In the genomic region with DNA sequence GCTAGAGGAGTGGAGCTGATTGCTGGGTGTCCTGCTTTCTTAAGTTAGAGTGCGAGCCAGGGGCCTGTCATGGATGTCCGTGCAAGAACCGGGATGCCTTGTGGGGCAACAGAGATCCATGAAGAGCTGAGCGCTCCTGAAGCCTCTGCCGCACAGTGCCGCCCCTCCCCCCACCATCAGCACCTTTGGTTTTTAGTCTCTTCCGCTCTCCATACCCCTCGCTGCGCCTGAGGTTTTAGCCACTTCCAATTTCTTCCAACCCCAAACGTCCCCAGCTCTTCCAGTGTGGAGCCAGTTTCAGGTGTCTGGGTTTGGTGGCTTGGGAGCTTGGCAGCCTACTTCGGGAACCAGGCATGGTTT, we compare ENCODE assay signal across 9 mouse cellular contexts. TPM values are rescaled to one million over a fixed set of nuclear protein-coding genes. Genes with fewer than 3 reads are reported as not detected.
DNase-seq lines count a peak whose midpoint lies in the region; ATAC-seq and TF ChIP-seq lines count a peak whose summit lies in the region.
"Had no signal": no experiment of that assay in that cellular context is flagged by ENCODE, and none has a peak within 500 bp of the region (broad histone marks: within the 10 kb centered on the region; RNA-seq: fewer than 3 reads in every experiment).

No protein-coding gene starts in this region.

- DNase-seq in heart, postnatal 25 days (ENCODE audit: low spot score), result no peak
- DNase-seq in Muller cell, postnatal 12 days (ENCODE audit: inconsistent ontology term), result peak; percentile 23
- DNase-seq in lung, postnatal 0 days (ENCODE audit: low spot score), result no peak
- peak; percentile 10 for DNase-seq in ovary, postnatal 36 days (ENCODE audit: low spot score)
- DNase-seq in cerebellum, adult 18-20 months, result no peak

- peak overlapping the region; percentile 56 for H3K4me3 ChIP-seq in heart, embryonic 11.5 days (ENCODE audit: low read depth, low read length)
- peak overlapping the region; percentile 46 for H3K4me3 ChIP-seq in forebrain, embryonic 13.5 days
- H3K4me3 ChIP-seq in intestine, embryonic 16.5 days (ENCODE audit: low read length), result peak overlapping the region; percentile 61
- H3K4me3 ChIP-seq in lung, postnatal 0 days (ENCODE audit: low read depth, low read length), result peak overlapping the region; percentile 45

- TF ChIP-seq EP300 in lung, postnatal 0 days (IDR thresholded peaks at IDR 0.05), result no peak

- H3K36me3 ChIP-seq in heart, embryonic 11.5 days (ENCODE audit: control insufficient read depth, insufficient read depth, low read length), result no peaks in the 10 kb centered on the region
- H3K36me3 ChIP-seq in forebrain, embryonic 13.5 days (ENCODE audit: poor library complexity, severe bottlenecking), result no peaks in the 10 kb centered on the region
- no peaks in the 10 kb centered on the region for H3K36me3 ChIP-seq in intestine, embryonic 16.5 days (ENCODE audit: control insufficient read depth, insufficient read depth, low read length)
- H3K36me3 ChIP-seq in lung, postnatal 0 days (ENCODE audit: insufficient read depth, low read length), result no peaks in the 10 kb centered on the region

- H3K4me1 ChIP-seq in heart, embryonic 11.5 days (ENCODE audit: control insufficient read depth, insufficient read depth, low read length), result no peaks in the 10 kb centered on the region; the same call in 1 of the 2 replicates
- H3K4me1 ChIP-seq in forebrain, embryonic 13.5 days, result peaks cover 7% of the 10 kb centered on the region; the same call in 1 of the 2 replicates
- peaks cover 8% of the 10 kb centered on the region; the same call in 1 of the 2 replicates for H3K4me1 ChIP-seq in intestine, embryonic 16.5 days (ENCODE audit: control insufficient read depth, insufficient read depth, low read length)
- H3K4me1 ChIP-seq in lung, postnatal 0 days (ENCODE audit: insufficient read depth, low read depth, low read length), result peaks cover 11% of the 10 kb centered on the region; the same call in 1 of the 2 replicates

- H3K9ac ChIP-seq in heart, embryonic 11.5 days (ENCODE audit: low read depth, low read length), result peak overlapping the region; percentile 65; the same call in 1 of the 2 replicates
- peak overlapping the region; percentile 54 for H3K9ac ChIP-seq in forebrain, embryonic 13.5 days
- peak overlapping the region; percentile 75 for H3K9ac ChIP-seq in intestine, embryonic 16.5 days (ENCODE audit: low read depth, low read length)
- peak overlapping the region; percentile 26; the same call in 1 of the 2 replicates for H3K9ac ChIP-seq in lung, postnatal 0 days (replicated peaks; ENCODE audit: low read depth)

- no peak overlapping the region for H3K27ac ChIP-seq in heart, embryonic 11.5 days (ENCODE audit: low read depth, low read length)
- H3K27ac ChIP-seq in forebrain, embryonic 13.5 days, result no peak overlapping the region
- H3K27ac ChIP-seq in intestine, embryonic 16.5 days (ENCODE audit: low read length), result no peak overlapping the region
- H3K27ac ChIP-seq in lung, postnatal 0 days (ENCODE audit: low read length), result no peak overlapping the region

- intact Hi-C loops in heart, postnatal 25 days (cut with DNase I), result no loop called here

- no peak for TF ChIP-seq CTCF in lung, postnatal 0 days (IDR thresholded peaks at IDR 0.05)

- ATAC-seq in heart, embryonic 11.5 days (replicated peaks; ENCODE audit: insufficient number of reproducible peaks, low FRiP score, low TSS enrichment), result no peak
- peak; percentile 73; the same call in 1 of the 2 replicates for ATAC-seq in forebrain, embryonic 13.5 days
- ATAC-seq in intestine, embryonic 16.5 days, result peak; percentile 48
- peak; percentile 23; the same call in 1 of the 2 replicates for ATAC-seq in lung, postnatal 0 days
- ATAC-seq: Patski had no signal

- H3K9me3 ChIP-seq in heart, embryonic 11.5 days (replicated peaks; ENCODE audit: control insufficient read depth, low read length), result no peaks in the 10 kb centered on the region
- H3K9me3 ChIP-seq in forebrain, embryonic 13.5 days (replicated peaks), result no peaks in the 10 kb centered on the region
- H3K9me3 ChIP-seq in intestine, embryonic 16.5 days (ENCODE audit: control insufficient read depth, low read length), result no peaks in the 10 kb centered on the region
- H3K9me3 ChIP-seq in lung, postnatal 0 days (ENCODE audit: low read length), result no peaks in the 10 kb centered on the region

- H3K27me3 ChIP-seq in heart, embryonic 11.5 days (ENCODE audit: control insufficient read depth, insufficient read depth, low read length), result peaks cover 6% of the 10 kb centered on the region; the same call in 1 of the 2 replicates
- H3K27me3 ChIP-seq in forebrain, embryonic 13.5 days, result peaks cover 8% of the 10 kb centered on the region
- H3K27me3 ChIP-seq in intestine, embryonic 16.5 days (replicated peaks; ENCODE audit: control insufficient read depth, insufficient read depth, low read length), result no peaks in the 10 kb centered on the region
- H3K27me3 ChIP-seq in lung, postnatal 0 days (replicated peaks; ENCODE audit: insufficient read depth, low read length), result no peaks in the 10 kb centered on the region

- under 1% methylated on average over 11 of the region's 11 CpGs for WGBS in heart, embryonic 11.5 days (ENCODE audit: insufficient replicate concordance)
- under 1% methylated on average over 11 of the region's 11 CpGs for WGBS in forebrain, embryonic 13.5 days
- 3% methylated on average over 11 of the region's 11 CpGs for WGBS in intestine, embryonic 16.5 days
- WGBS in lung, postnatal 0 days, result 0% methylated on average over 9 of the region's 11 CpGs

- peak overlapping the region; percentile 91 for H3K4me2 ChIP-seq in heart, embryonic 11.5 days
- peak overlapping the region; percentile 88 for H3K4me2 ChIP-seq in forebrain, embryonic 13.5 days
- peak overlapping the region; percentile 93 for H3K4me2 ChIP-seq in intestine, embryonic 16.5 days (ENCODE audit: low read depth, low read length)
- H3K4me2 ChIP-seq in lung, postnatal 0 days (replicated peaks; ENCODE audit: low read depth, low read length), result peak overlapping the region; percentile 85

RNA-seq across cellular contexts. Expression of gene Tmem26, which starts 0.9 kb away (rescaled TPM):
- 3.9 and 4.3 TPM in 2 replicates for polyA plus RNA-seq in heart, embryonic 11.5 days (2014; fragmentation: Nextera tagmentation; extraction: Ambion mirVana)
- total RNA-seq in heart, postnatal 25 days (2021), result under 1 TPM; 0.26 to 0.28 TPM
- 1.2 and 1.5 TPM in 2 replicates for polyA plus RNA-seq in forebrain, embryonic 13.5 days (2015; fragmentation: Nextera tagmentation; extraction: Ambion mirVana)
- polyA plus RNA-seq in intestine, embryonic 16.5 days (2015; fragmentation: Nextera tagmentation; extraction: Ambion mirVana), result 7.6 and 8.1 TPM in 2 replicates
- 3.0 and 3.4 TPM in 2 replicates for polyA plus RNA-seq in lung, postnatal 0 days (2015; fragmentation: Nextera tagmentation; extraction: Ambion mirVana)
- polyA plus RNA-seq: Patski had no signal

Comparison
In these comparisons a context has a peak if more than half of its experiments do, and no peak if none do; other contexts are left out.
1. DNase-seq: peak in Muller cell, postnatal 12 days (single experiment) and ovary, postnatal 36 days (single experiment); none in heart, postnatal 25 days (single experiment), lung, postnatal 0 days (single experiment) and cerebellum, adult 18-20 months (0 of 2).
2. Peak in every context shown above with its lines, with median percentiles within 50 percentile points of each other: H3K4me2 ChIP-seq, H3K4me3 ChIP-seq and H3K9ac ChIP-seq.